Mouse (Mus musculus) adrenal gland, adult 8-10 months (tissue): Measurements from ENCODE around the gene Mettl24. TPM values are rescaled to one million over a fixed set of nuclear protein-coding genes. Genes with fewer than 3 reads are reported as not detected.

ENCODE experiments used
- DNase-seq: peaks from one replicate; pipeline ENCODE4 v3.0.0; 2022
- total RNA-seq, 4 experiments: library from RNA; stranded (reverse); gene quantifications; 2 replicates each; pipeline ENCODE4 v1.2.4; 2022

Mettl24 gene
- total RNA-seq, 4 experiments from 2014 or later = 6.7 to 10.4 (median 8.5) TPM

DNA sequence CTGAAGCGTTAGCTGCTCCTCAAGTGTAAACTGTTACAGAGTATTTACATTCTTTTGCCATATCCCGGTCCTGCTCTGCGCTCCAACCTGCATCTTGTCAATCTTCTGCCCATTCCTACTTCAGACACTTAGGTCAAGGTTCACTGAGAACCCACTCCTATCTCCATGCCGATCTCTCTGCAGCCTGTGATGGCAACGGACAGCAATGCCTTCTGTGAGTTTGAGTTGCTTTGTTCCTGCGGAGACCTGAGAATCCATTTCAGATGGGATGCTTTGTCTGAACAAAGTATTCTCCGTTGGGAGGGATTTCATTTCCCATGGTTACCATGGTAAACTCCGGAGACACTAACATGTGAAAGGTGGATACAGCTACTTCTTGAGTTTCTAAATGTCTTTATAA is 2.6 kb downstream of the Mettl24 start:
- DNase-seq = no peak

DNA sequence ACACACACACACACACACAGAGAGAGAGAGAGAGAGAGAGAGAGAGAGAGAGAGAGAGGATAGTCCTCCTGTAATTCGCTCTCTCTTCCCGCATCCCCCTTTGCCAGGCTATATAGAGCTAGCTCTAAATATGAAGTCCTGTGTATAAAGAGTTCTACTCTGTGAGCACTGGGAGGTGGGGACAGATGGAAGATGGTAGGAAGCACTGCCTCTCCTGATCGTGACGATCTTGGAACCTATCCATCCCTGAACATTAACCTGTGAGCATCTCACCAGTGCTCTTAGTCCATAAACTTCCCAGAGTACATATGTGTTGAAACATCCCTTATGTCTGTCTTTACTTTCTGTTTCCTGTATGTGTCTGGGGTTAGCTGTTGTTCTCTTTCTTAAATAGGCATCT is 3.9 kb downstream of the Mettl24 start:
- no peak for DNase-seq

DNA sequence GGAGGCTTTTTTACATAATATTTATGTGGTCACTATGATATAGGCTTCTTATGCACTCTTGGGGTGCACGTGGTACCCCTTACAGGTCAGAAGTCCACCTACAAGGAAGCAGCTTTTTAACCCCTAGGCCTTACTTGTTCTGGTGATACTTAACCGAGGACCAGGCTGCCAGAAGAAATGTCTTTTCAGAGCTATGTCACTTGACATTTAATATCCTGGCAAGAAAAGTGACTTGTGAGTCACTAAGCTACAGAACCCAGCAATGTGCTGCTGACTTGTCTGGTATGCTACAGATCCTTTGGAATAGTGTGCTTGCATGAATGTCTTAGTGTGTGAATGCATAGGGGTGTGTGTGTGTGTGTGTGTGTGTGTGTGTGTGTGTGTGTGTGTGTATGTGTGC is 4.3 kb downstream of the Mettl24 start:
- no peak for DNase-seq

DNA sequence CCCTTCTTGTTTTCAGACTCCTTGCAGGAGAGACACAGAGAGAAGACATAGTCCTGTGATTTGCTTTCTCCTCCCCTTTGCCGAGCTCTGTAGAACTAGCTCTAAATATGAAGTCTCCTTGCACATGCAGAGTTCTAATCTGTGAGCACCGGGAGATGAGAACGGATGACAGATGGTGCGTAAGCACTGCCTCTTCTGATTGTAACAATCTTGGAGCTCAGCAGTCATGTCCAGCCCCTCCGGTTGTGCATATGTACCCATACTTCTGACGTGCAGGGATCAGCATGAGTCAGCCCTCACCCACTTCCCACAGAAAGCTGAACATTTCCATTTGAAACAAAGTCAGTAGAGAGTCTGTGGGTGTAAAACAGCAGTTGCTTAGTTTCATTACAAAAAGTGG is 5.2 kb downstream of the Mettl24 start:
- DNase-seq = no peak

DNA sequence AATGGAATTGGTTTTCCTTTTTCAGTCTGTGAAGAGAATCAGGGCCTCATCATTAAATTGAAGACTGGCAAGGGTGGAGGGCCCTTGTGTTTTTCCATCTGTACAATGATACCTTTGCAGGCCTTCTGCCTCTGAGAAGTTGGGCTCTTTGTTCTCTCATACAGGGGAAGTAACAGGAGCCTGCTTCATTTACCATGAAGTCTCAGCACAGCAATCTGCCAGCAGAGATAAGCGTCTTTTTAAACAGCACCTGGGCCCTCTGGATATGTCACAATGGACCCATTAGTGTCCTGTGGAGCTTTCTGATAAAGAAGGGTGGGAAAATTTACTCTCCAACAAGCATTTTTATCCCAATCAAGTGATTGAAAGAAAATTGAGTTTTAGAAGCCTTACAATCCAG is 5.8 kb downstream of the Mettl24 start:
- DNase-seq = no peak

DNA sequence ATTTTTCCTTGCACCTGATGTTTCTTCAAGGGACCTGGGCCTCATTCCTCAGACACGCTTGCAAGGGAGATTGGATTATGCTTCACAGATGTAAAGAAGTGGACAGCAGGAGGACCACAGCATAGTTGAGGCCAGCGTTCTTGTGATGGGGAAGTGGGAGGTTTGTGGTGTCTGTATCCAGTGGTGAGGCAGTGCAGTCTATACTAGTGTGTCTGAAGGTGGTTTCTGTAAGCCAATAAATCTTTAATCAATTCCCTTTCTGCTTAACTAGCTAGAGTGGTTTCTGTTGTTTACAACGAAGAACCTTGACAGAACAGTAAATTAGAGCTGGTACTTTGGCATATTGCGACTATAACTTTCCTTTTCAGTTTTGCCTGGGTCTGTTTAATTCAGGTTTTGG is 15.6 kb downstream of the Mettl24 start:
- no peak for DNase-seq

DNA sequence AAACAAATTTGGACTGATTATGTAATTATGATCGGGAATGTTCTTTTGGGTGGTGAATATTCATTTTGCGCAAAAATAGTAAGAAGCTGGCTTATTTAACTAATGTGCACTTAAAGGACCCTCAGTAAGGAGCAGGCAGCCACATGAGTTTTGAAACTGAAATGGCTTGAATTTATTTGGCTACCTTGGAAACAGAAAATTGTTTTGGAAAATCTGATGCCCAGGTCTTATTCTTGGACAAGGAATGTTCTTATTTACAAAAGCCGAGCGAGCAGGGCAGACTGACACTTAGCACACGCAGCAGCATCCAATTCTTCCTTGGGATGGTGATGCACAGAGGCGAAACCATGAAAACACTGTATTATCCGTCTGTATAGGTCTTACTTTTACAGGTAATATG is 28.0 kb downstream of the Mettl24 start:
- DNase-seq = no peak

DNA sequence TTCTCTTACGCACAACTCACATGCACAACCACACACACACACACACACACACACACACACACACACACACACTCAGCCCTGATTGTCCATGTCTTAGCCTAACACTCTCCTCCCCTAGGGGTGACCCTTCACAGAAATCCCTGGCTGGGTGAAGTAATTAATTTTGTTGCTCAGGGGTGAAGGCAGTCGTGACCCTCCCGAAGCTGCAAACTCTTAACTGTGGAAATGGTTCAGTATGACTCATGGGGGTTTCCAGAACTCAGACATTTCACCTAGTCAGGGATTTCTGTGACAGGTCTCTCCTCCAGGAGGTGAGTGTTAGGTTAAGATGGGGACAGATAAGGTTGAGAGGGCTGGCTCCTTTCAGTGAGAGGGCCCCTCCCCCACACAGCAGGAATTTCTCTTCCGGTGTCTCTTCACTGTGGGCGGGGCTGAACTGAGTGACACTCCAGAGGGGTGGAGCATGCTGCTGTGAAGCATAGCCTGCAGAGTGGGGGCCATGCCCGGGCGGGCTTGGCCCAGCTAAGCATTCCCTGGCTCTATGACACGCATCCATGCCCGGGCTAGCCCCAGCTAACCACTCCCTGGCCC is 30.0 kb downstream of the Mettl24 start:
- no peak for DNase-seq

DNA sequence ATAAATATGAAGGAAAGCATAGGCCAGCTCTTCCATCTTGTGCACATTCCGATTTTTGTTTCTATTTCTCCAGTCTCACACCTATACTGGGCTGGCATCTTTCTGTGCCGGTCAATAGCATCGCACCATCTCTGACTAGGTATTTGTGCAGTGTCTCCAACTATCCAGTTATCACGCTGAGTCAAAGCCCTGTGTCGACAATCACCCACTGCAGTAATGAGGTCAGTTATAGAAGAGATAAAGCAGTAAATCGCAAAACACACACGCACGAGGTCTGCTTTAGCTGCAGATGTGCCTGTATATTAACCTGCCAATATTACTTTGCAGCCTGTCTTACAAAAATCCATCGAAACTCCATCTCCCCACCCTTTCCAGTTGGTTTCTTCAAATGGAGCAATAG is 30.7 kb downstream of the Mettl24 start:
- DNase-seq = no peak

DNA sequence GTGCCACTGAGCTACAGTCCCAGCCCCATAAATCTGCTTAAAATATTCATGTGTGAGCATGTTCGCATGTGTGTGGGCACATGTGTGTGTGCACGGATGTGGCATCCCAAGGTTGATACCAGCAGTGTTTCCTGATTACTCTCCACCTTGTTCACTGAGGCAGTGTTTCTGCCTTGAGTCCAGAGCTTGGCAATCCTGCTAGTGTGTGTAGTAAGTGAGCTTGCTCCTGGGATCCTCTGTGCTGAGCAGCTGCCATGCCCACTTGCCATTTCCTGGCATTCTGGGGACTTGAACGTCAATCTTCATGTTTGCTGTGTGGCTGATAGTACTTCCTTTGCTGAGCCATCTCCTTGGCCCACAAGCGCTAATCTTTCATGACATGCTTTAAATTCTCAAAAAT is 32.1 kb downstream of the Mettl24 start:
- DNase-seq = no peak

DNA sequence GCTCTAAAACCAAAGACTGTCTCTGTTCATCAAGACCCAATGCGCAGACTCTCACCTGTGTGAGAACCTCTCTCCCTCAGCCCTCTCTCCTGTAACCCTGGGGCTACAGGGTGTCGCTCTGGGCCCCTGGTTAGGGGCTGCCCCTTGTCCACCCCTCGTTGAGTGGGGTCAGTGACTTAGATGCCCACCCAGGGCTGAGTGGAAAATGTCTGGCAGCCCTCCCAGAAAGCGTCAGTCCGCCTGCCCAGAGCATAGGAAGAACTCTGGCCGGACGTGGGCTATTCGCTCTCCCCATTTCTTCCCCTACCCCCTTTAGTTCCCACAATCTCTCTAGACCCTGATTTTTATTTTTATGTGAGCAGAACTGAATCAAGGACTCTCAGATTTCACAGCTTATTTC is 33.2 kb downstream of the Mettl24 start:
- no peak for DNase-seq

DNA sequence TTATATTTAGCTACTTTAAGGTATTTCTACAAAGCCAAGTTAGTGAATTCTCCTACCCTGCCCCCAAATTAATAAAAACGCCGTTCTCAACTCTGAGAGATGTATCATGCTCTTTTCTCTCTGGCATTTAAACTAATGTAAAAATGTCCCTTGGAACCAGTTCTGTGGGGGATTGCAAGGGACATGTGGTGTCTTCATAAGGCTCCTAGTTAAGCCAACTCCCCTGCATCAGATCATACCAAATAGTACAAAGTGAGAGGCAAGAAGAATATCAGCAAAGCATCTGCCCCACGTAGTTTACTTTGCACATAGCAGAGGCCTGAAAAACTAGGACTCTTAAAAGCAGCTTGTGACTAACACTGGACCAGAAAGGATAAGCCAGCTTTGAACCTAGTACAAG is 33.6 kb downstream of the Mettl24 start:
- DNase-seq = no peak

DNA sequence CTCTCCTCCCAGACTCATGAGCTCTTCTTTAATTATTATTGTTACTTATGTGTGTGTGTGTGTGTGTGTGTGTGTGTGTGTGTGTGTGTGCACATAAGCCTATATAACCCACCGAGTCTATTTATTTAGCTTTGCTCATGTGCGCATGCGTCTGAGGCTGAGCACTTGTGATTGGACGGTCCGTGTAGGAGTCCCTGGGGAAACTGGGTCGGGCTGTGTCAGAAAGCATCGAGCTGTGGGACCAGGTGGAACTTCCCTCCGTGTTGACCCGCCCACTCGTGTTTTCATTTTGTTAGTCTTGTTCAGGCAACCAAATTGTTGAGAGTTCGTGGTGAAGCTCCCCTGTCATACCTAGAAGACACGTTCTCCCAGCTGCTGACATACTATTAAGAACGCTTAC is 35.3 kb downstream of the Mettl24 start:
- DNase-seq = no peak

DNA sequence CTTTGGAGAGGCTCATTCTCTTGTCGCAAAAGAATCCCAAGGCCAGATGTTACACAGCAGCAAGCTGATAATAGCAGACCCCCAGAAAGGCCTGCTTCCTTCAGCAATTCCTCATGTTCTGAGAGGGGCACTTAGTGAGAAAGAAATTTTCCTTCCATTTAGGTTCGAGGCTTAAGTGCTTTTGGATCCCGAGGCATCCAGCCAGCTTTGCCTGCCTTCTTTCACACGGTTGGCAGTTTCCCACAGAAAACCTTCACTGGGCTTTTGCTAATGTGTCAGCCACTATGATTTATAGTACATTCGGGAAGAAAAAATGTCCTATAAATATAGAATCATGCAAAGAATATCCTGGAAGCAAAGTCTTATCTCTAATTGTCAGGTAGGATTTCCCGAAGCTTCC is 36.0 kb downstream of the Mettl24 start:
- DNase-seq = no peak

DNA sequence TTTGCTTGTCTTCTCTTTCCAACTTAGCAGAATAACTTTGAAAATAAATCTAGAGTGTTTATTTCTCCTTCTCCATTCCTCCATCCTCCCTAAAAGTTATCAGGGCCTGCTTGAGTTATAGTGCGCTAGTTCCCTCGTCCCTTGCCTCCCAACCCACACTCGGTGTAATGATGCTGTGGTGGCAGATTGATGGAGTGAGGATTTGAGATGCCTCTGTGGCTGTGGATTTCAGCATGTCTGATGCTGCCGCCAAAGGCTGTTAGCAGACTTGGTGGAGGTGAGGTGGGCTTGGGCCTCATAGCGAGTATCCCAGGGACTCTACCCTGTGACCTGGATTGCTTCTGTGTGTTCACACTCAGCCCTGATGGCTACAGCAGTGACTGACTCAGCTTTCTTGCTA is 37.8 kb downstream of the Mettl24 start:
- no peak for DNase-seq

DNA sequence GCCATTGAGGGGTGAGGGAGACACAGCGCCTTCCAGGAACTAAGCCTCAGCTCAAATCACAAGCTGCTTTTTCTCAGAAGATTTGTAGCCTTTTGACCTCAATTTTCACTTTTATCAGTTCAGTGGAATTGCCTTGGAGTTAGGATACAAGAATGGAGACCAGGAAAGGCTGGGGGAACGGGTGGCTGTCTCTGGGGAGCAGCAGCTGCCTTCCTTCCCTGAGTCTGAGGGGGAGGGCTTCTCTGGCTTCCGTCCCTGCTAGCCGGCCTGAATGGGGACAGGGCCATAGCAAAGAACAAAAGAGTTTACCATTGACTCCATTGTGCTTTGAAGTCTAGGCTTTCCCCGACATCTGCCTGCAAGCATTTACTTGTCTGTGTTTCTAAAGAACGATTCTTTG is 41.3 kb downstream of the Mettl24 start:
- DNase-seq = no peak

DNA sequence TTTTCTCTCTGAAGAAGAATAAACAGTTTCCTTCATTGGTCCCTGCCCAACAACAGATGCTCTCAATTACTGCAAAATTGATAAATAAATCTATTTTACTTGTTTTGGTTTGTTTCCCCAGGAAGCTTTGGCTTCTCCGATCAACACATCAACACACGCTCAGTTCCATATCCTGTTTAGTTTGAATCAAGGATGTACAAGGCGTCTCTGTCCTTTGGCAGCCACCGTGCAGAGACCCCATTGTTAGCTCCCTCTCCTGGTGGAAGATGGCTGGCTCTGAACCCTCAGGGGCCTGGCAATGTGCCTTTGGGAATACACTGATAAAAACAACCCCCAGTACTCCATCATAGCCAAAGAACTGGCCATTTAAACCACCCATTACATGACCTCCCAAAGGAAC is 42.0 kb downstream of the Mettl24 start:
- DNase-seq = no peak

DNA sequence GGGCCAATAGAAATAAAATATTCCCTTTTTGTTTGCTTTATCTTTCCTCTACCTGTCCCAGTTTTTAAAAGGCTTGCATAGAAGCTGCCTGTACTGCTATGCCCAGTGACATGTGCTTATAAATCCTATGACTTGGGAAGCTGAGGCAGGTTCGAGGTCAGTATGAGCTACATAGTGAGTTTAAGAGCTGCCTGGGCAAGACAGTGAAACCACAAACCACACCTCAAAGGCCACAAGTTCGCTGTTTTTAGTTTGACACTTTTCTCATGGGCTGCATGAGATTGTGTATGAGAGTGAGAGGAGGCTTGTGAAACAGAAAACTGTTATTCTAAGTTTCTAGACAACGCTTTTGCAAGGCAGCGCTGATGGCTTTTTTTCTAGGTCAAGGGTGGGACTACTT is 42.4 kb downstream of the Mettl24 start:
- DNase-seq = no peak

DNA sequence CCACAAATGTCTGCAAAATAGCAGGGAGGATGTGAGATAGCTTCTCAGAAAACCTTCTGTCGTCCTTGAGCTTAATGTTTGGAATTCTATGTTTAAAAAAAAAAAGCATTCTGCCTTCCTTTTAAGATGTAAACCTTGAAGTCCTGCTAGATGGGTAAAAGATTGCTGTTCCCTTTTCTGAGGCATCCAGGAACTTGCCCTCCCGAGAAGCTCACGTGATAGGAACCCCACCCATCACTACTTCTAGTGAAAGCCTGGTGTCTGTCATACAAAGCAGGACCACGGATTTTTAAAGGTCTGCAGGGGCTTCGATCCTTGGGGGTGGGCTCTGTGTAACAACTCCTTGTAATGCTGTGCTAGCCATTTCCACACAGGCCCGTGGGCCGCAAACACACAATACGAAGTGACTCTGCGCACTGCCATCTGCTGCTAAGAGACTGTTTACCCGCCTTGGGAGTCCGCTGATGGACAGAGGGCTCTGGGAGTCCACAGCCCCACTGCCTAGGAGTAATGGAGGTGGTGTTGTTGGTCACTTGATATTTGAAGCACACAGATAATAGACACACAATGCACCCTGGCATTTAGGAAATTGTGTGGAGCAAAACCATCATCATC is 43.3 kb downstream of the Mettl24 start:
- no peak for DNase-seq

DNA sequence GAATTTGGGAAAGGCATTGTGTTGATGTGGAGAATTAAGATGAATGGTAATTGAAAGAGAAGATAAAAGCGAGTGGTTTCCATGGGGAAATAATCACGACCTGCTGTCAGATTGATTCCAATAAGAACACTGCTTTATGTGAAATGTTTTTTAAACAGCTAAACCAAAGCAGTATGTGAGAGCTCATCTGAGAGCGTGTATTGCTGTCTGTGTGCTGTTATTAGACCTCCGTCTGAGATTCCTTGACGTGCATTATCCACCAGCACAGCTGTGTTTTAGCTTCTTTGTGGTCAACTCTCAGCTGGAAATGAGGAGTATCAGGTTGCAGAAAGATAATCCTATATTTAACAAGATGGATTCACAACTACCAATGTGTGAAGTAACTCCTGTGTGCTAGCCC is 43.9 kb downstream of the Mettl24 start:
- DNase-seq = no peak

DNA sequence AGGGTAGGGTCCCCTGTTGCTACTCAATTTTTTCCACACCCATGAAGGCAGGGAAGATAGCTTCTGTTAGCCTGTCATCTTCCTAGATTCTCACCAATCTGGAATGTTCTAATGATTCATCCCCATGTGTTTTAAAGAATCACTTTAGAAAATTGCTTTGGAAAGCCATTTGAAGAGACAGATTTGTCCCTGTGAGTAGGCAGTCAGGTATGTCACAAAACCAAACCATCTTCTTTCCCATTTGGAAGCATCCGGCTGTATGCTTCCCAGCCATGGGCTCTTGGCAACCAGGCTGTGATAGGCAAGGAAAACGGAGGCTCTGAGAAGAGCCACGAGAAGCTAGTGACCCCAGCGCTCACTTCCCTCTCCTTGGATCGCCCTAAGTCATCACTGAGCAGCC is 47.1 kb downstream of the Mettl24 start:
- DNase-seq = no peak

DNA sequence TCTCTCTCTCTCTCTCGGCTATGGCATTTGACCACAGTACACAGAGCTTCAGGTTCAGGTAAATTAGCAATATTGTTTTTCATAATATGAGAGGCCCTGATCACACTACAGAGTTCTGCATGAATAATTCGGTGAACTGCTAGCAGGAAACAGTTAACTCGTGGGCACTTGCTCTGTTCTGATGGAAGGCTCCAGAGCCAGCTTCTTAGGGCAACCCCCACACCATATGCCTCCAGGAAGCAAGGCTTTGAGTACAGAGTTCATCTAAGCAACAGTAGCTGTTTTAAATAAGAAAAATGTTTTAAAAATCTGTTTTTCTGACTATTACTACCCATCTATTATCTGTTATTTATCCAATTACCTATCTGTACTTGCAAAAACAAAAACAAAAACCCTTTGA is 50.2 kb downstream of the Mettl24 start:
- DNase-seq = no peak

DNA sequence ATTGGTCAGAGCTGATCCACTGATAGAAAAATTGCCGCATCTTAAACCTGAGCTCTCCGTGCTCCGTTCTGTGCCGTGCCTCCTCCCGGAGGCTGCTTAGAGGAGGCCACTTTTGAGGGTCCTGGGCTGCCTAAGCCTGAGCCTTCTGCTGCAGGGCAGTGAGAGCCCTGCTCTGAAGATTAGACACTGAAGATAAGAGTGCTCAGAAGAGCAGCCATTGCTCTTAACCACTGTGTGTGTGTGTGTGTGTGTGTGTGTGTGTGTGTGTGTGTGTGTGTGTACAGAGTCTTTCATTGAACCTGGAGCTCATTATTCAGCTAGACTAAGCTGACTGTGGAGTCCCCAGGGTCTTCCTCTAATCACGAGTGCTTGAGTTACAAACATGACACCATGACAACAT is 53.1 kb downstream of the Mettl24 start:
- no peak for DNase-seq

DNA sequence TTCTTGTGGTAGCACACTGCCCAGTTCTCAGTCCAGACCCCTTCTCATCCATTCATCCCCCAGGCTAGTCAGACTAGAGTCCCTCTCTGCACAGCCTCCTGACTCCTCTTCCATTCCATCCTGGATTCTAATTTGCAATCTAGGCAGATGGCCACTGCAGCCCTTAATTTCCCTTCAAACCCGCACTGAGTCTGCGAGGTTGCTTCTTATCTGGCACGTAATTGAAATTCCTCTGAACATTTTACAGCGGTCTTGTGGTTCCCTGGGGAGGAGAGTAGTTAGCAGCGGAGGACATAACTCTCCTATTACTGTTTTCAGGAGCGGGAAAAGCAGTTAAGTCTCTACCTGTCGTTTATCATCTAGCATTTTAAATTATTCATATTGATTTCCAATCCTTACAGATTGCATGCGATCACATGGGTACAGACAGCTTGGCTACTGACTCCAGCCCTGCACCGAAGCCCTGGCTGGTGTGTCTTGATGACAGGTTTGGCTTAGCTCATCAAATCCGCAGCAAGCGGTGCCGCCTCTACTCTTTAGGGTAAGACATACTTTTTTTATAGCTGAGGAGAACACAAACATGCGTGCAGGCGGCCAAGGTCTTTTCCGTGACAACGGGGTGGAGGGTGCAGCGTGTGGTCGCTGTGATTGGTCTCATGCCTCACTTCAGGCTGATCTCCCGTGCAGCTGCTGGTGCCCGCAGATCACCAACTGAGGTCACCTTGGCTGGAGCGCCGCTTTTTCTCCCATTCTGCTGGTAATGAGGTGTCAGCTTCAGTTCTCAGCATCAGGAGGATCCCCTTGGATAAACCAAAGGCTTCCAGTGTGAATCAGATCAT is 54.4 kb downstream of the Mettl24 start:
- no peak for DNase-seq
